Mouse (Mus musculus) CH12.LX (cell line): Measurements from ENCODE around the gene Rfx7. TPM values are rescaled to one million over a fixed set of nuclear protein-coding genes. Genes with fewer than 3 reads are reported as not detected.

Experiments used
- DNase-seq: peaks from one replicate; pipeline ENCODE4 v3.0.0-alpha.2; 2013; ENCODE audit errors: extremely low read depth
- H3K27ac ChIP-seq: 2 replicates; pipeline ENCODE4 v1.5.1; 2012; ENCODE audit warnings: low read depth, mild to moderate bottlenecking, control low read depth, moderate library complexity; ENCODE audit not compliant: insufficient read depth
- H3K27me3 ChIP-seq: replicated peaks from 2 replicates; pipeline ENCODE3; 2012; ENCODE audit warnings: inconsistent platforms
- H3K36me3 ChIP-seq, 2 experiments: replicated peaks in 1 of 2; 2 replicates each; pipeline versions ENCODE3 to v1.6.1; 2012; ENCODE audit warnings: inconsistent platforms in 1 of 2, low read length in 1 of 2, mild to moderate bottlenecking in 1 of 2, mixed read lengths in 1 of 2, moderate library complexity in 1 of 2; ENCODE audit not compliant: control insufficient read depth in 1 of 2, insufficient read depth in 1 of 2
- H3K4me1 ChIP-seq, 2 experiments: 2 replicates each; pipeline ENCODE4 v1.6.1; 2012; ENCODE audit warnings: inconsistent platforms in 1 of 2, moderate library complexity in 1 of 2; ENCODE audit not compliant: insufficient read depth in 2 of 2, control insufficient read depth in 1 of 2
- H3K4me2 ChIP-seq: 2 replicates; pipeline ENCODE4 v1.6.1; 2012; ENCODE audit warnings: low read depth, mild to moderate bottlenecking, control low read depth; ENCODE audit not compliant: poor library complexity, insufficient read depth, severe bottlenecking
- H3K4me3 ChIP-seq, 3 experiments: fragments of 150-350 bp in 1 of 3; sonication (generic) in 1 of 3; replicated peaks in 1 of 3; 2 replicates each; pipeline versions ENCODE3 to v1.5.1; 2011 to 2012; ENCODE audit warnings: low read depth in 2 of 3, low read length in 2 of 3, mild to moderate bottlenecking in 2 of 3, moderate library complexity in 2 of 3, control low read depth in 1 of 3, improper control_type of control experiment in 1 of 3, inconsistent platforms in 1 of 3, mixed read lengths in 1 of 3; ENCODE audit not compliant: poor library complexity in 1 of 3
- H3K79me2 ChIP-seq: replicated peaks from 2 replicates; pipeline ENCODE4 v1.6.1; 2012; ENCODE audit warnings: mild to moderate bottlenecking, moderate library complexity; ENCODE audit not compliant: control insufficient read depth, poor library complexity, insufficient read depth, severe bottlenecking; ENCODE audit errors: extremely low read depth
- H3K9ac ChIP-seq: 2 replicates; pipeline ENCODE4 v1.6.1; 2012; ENCODE audit warnings: low read depth, mild to moderate bottlenecking, control low read depth, moderate library complexity; ENCODE audit not compliant: insufficient read depth
- H3K9me3 ChIP-seq: replicated peaks from 2 replicates; pipeline ENCODE3; 2012; ENCODE audit warnings: low read length, inconsistent platforms, mixed read lengths
- BHLHE40 ChIP-seq: IDR thresholded peaks from 2 replicates; pipeline ENCODE4 v1.6.1; 2011; ENCODE audit warnings: mild to moderate bottlenecking, low read depth, low read length, improper control_type of control experiment
- CHD2 ChIP-seq: IDR thresholded peaks from 2 replicates; pipeline ENCODE4 v1.6.1; 2011; ENCODE audit warnings: low read length, improper control_type of control experiment
- E2F4 ChIP-seq: IDR thresholded peaks from 2 replicates; pipeline ENCODE4 v1.6.1; 2011; ENCODE audit warnings: low read depth, low read length, improper control_type of control experiment; ENCODE audit not compliant: insufficient replicate concordance
- ELF1 ChIP-seq: IDR thresholded peaks from 2 replicates; pipeline ENCODE4 v1.6.1; 2014; ENCODE audit warnings: low read depth, mild to moderate bottlenecking, inconsistent platforms, low read length, improper control_type of control experiment
- EP300 ChIP-seq: IDR thresholded peaks from 2 replicates; pipeline ENCODE4 v1.6.1; 2011; ENCODE audit warnings: low read length, improper control_type of control experiment
- ETS1 ChIP-seq: conservative IDR thresholded peaks from 2 replicates; pipeline ENCODE4 v1.6.1; 2012; ENCODE audit warnings: low read depth, mild to moderate bottlenecking, inconsistent platforms, low read length, improper control_type of control experiment, moderate library complexity
- KAT2A ChIP-seq: IDR thresholded peaks from 2 replicates; pipeline ENCODE4 v1.6.1; 2012; ENCODE audit warnings: low read length, improper control_type of control experiment, inconsistent platforms; ENCODE audit not compliant: insufficient replicate concordance
- MAFK ChIP-seq: IDR thresholded peaks from 2 replicates; pipeline ENCODE4 v1.6.1; 2011; ENCODE audit warnings: low read length, improper control_type of control experiment; ENCODE audit not compliant: insufficient replicate concordance
- MAX ChIP-seq: IDR thresholded peaks from 2 replicates; pipeline ENCODE4 v1.6.1; 2011; ENCODE audit warnings: low read length, improper control_type of control experiment
- MEF2A ChIP-seq: IDR thresholded peaks from 2 replicates; pipeline ENCODE4 v1.6.1; 2014; ENCODE audit warnings: low read depth, mild to moderate bottlenecking, inconsistent platforms, low read length, improper control_type of control experiment, borderline replicate concordance
- MXI1 ChIP-seq: IDR thresholded peaks from 2 replicates; pipeline ENCODE4 v1.6.1; 2011; ENCODE audit warnings: mild to moderate bottlenecking, low read depth, low read length, improper control_type of control experiment
- MYC ChIP-seq: IDR thresholded peaks from 2 replicates; pipeline ENCODE4 v1.6.1; 2011; ENCODE audit warnings: low read depth, mild to moderate bottlenecking, improper control_type of control experiment, low read length
- NELFE ChIP-seq: IDR thresholded peaks from 2 replicates; pipeline ENCODE4 v1.6.1; 2011; ENCODE audit warnings: low read depth, low read length, improper control_type of control experiment
- RAD21 ChIP-seq: IDR thresholded peaks from 2 replicates; pipeline ENCODE4 v1.6.1; 2011; ENCODE audit warnings: low read depth, mild to moderate bottlenecking, low read length, improper control_type of control experiment, moderate library complexity
- SIN3A ChIP-seq: IDR thresholded peaks from 2 replicates; pipeline ENCODE4 v1.6.1; 2012; ENCODE audit warnings: low read length, improper control_type of control experiment, inconsistent platforms
- SMC3 ChIP-seq: IDR thresholded peaks from 2 replicates; pipeline ENCODE4 v1.6.1; 2011; ENCODE audit warnings: low read depth, low read length, improper control_type of control experiment
- TBP ChIP-seq: conservative IDR thresholded peaks from 2 replicates; pipeline ENCODE4 v1.6.1; 2011; ENCODE audit warnings: low read depth, low read length, improper control_type of control experiment
- TCF12 ChIP-seq: IDR thresholded peaks from 2 replicates; pipeline ENCODE4 v1.6.1; 2014; ENCODE audit warnings: low read depth, mild to moderate bottlenecking, inconsistent platforms, low read length, improper control_type of control experiment
- UBTF ChIP-seq: IDR thresholded peaks from 2 replicates; pipeline ENCODE4 v1.6.1; 2012; ENCODE audit warnings: low read depth, mild to moderate bottlenecking, inconsistent platforms, low read length, improper control_type of control experiment, moderate library complexity
- USF2 ChIP-seq: conservative IDR thresholded peaks from 2 replicates; pipeline ENCODE4 v1.6.1; 2011; ENCODE audit warnings: low read depth, low read length, improper control_type of control experiment
- ZC3H11A ChIP-seq: IDR thresholded peaks from 2 replicates; pipeline ENCODE4 v1.6.1; 2012; ENCODE audit warnings: low read depth, mild to moderate bottlenecking, inconsistent platforms, low read length, improper control_type of control experiment
- ZKSCAN1 ChIP-seq: IDR thresholded peaks from 2 replicates; pipeline ENCODE4 v1.6.1; 2012; ENCODE audit warnings: low read depth, inconsistent platforms, low read length, improper control_type of control experiment, borderline replicate concordance
- dilution Hi-C: fragments of 300-500 bp; cut with MboI; formaldehyde crosslinking; loops from 2 replicates; pipeline ENCODE4 v1.14.3; 2020; ENCODE audit warnings: low sequenced_read_pairs; ENCODE audit not compliant: extremely low pct_unique_long_range_greater_than_20kb, extremely low pct_ligation_motif_present
- in situ Hi-C: fragments of 300-500 bp; cut with MboI; formaldehyde crosslinking; loops from 3 replicates; pipeline ENCODE4 v1.14.3; 2019; ENCODE audit warnings: low sequenced_read_pairs, low pct_ligation_motif_present, low pct_unique_long_range_greater_than_20kb, mixed read lengths
- polyA plus RNA-seq: library from polyadenylated mRNA; unstranded; fragments of >175 nt; gene quantifications from 2 replicates; pipeline ENCODE4 v1.2.1, GENCODE M21; 2012; ENCODE audit warnings: low read depth; ENCODE audit not compliant: insufficient read length
- total RNA-seq, 2 experiments: library from RNA; depleted of rRNA; stranded (reverse); fragments of 300-350 nt in 1 of 2; fragments of >200 nt in 1 of 2; gene quantifications; 2 replicates each; pipeline ENCODE4 v1.2.3; 2012 to 2014

Rfx7 gene
- total and polyA plus RNA-seq, 3 experiments = 18.4 to 49.9 (median 27.3) TPM

DNA sequence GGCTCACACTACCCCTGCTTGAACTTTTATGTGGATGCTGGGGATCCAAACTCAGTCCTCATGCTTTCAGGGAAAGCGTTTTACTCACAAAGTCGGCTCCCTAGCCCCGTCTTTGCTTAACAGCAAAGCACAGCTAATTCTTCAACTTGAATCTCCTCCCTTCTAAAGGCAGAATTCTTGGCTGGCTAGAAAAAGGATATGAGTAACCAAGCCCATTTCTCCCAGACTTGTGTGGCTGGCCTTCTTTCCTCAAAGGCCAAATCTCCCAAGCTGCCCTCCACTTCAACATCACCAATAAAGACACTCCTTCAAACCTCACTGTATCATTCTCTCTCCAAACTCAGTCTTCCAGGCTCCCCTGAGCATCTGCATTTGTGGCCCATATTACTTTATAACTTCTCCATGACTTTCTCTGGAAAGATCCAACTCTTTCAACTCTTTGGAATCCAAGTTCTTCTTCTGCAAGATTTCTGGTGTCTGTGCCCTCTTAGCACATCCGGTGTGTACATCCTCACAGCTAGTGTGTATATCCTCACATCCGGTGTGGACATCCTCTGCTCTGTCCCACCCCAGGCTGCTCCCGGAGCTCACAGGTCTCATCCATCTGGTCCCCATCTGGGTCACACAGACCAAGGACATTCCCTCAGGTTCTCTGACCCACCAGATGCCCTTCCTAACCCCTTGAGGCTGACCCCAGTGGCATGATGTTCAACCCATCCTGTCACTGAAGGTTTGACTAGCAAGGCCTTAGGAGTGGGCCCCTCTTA, 111.8 kb downstream of the Rfx7 start:
- dilution Hi-C loops (no loop called here), in situ Hi-C loops (no loop called here)
- no peak for TF ChIP-seq UBTF
- TF ChIP-seq NELFE = no peak
- no peak for TF ChIP-seq USF2
- no peak for TF ChIP-seq MYC
- TF ChIP-seq ETS1 = no peak
- no peak for TF ChIP-seq ELF1
- no peak for TF ChIP-seq TCF12
- TF ChIP-seq TBP = no peak
- no peak for TF ChIP-seq RAD21
- no peak for TF ChIP-seq ZC3H11A
- no peak for TF ChIP-seq SMC3
- TF ChIP-seq KAT2A = no peak
- no peak for TF ChIP-seq MAFK
- no peak for TF ChIP-seq ZKSCAN1
- TF ChIP-seq EP300 = no peak
- TF ChIP-seq CHD2 = no peak
- no peak for TF ChIP-seq MXI1
- no peak for TF ChIP-seq MEF2A
- Histone ChIP-seq H3K4me3 (no peak overlapping the region), H3K27ac (no peak overlapping the region), H3K4me1 (peaks cover 7 to 24% of the 10 kb centered on the region in 2 experiments), H3K4me2 (no peak overlapping the region), H3K79me2 (no peaks in the 10 kb centered on the region), H3K27me3 (no peaks in the 10 kb centered on the region), H3K36me3 (no peaks in the 10 kb centered on the region), H3K9me3 (no peaks in the 10 kb centered on the region), H3K9ac (no peak overlapping the region)
- no peak for DNase-seq

DNA sequence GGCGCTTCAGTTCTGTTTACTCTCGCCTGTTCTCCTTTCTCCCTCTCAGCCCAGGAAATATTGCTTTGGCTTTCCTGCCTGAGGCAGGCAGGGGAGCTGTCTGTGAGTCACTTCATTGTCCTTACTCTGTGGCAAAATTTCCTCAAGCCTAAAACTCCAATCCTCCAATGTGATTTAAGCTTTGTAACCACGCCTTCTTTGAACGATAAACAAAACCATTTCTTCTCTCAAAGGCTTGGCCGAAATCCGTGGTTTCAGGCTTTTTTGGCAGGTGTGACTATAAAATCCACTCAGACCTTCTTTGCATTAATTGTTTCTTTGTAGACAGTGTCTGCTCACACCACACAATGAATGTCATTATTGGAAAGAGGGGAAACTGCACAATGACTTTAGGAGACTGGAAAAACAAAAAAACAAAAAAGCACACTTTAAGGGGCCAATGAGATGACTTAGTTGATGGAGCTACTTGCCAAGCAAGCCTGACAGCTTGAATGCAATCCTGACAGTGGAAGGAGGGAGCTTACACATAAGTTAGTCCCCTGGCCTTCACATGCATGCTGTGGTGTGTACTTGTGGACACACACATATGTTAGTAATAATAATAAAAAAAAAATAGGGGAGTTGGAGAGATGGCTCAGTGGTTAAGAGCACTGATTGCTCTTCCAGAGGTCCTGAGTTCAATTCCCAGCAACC, 112.5 kb downstream of the Rfx7 start:
- Histone ChIP-seq H3K79me2 (no peaks in the 10 kb centered on the region), H3K9me3 (no peaks in the 10 kb centered on the region), H3K27me3 (no peaks in the 10 kb centered on the region), H3K27ac (no peak overlapping the region), H3K4me3 (no peak overlapping the region), H3K4me2 (no peak overlapping the region), H3K9ac (no peak overlapping the region), H3K36me3 (no peaks in the 10 kb centered on the region), H3K4me1 (peaks cover 7 to 19% of the 10 kb centered on the region in 2 experiments)
- in situ Hi-C loops = no loop called here
- no peak for DNase-seq
- TF ChIP-seq SIN3A (no peak), BHLHE40 (no peak), MAFK (no peak), SMC3 (no peak), MAX (no peak), E2F4 (no peak), MXI1 (no peak)
- dilution Hi-C loops = no loop called here
